Mouse (Mus musculus) adrenal gland, adult 10 weeks (tissue): ENCODE data around the gene Pcgf5. TPM values are rescaled to one million over a fixed set of nuclear protein-coding genes. Genes with fewer than 3 reads are reported as not detected.

Source experiments
- polyA plus RNA-seq: library from polyadenylated mRNA; stranded (reverse); fragments of 350-450 nt; fragmentation: Illumina TruSeq; extraction: RNeasy Lipid Tissue Mini Kit (QIAGEN cat#74804); gene quantifications from one replicate; pipeline ENCODE4 v1.2.3, GENCODE M21; 2014; ENCODE audit warnings: low read depth, low replicate concordance

The Pcgf5 gene
- 50.3 TPM for polyA plus RNA-seq

DNA sequence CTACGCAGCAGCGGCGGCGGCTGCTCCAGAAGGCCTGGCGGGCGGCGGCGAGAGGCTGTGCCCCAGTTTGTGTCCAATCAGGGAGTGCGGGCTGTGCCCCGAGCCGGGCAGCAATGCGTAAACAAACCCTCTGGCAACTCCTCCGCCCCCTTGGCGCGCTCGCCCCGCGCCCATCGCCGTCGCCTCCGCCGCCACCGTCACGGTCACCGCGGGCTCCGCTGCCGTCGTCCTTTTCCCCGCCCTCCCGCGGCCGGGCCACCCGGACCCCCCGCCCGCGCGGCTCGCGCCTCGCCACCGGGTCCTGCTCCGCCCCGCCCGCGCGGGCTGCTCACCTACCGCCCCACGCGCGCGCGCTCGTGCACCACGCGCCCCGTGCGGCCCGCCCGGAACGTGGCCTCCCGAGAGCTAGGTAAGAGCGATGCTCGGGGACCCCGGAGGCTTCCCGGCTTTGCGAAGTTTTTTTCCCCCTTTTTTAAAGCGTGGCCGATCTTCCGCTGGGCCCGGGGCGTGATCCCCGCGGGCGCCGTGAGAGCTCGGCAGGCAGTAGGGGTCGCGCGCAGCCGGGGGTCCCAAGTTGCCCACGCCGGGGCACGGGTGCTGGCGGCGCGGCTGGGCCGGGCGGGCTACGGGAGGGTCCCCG lies at the start of gene Pcgf5:
Pcgf5 (plus strand) TSS at position 149 of the 640 bp plus-strand sequence.

Other genes starting within 250 kb of the Pcgf5 start
- not detected for gene Ankrd1, start 228.2 kb upstream of the Pcgf5 start, polyA plus RNA-seq
- 6.5 TPM for gene Hectd2, start 206.3 kb downstream of the Pcgf5 start, polyA plus RNA-seq